Mouse (Mus musculus): ENCODE data around the gene Gm20671. TPM values are rescaled to one million over a fixed set of nuclear protein-coding genes. Genes with fewer than 3 reads are reported as not detected.
"Not testable (repeated sequence)": the region's sequence is repeated elsewhere in the genome, so short reads cannot be mapped to it uniquely, and the experiment has no call there.

Gene Gm20671
- polyA plus RNA-seq, 1 experiment from 2014 or later: not detected

GRCm38 (mm10) chr5:32751736-32752135 is 75.2 kb downstream of the Gm20671 start:
- Histone ChIP-seq H3K36me3 (no peaks in the 10 kb centered on the region), H3K4me3 (no peak overlapping the region), H3K4me1 (replicated peaks) (peaks cover 8% of the 10 kb centered on the region; the same call in 1 of the 2 replicates), H3K9me3 (replicated peaks) (0 out of 2 replicates have a peak, but pooled peaks cover 4% of the 10 kb centered on the region), H3K27me3 (replicated peaks) (no peaks in the 10 kb centered on the region), H3K9ac (no peak overlapping the region), H3K4me2 (no peak overlapping the region), H3K27ac (ENCODE audit: poor library complexity, severe bottlenecking) (no peak overlapping the region)
- 55% methylated on average over 2 of the region's 2 CpGs for WGBS
- ATAC-seq (ENCODE audit: insufficient number of reproducible peaks, low FRiP score): no peak

- Histone ChIP-seq H3K27ac (ENCODE audit: poor library complexity, severe bottlenecking) (no peak overlapping the region), H3K9ac (no peak overlapping the region), H3K36me3 (no peaks in the 10 kb centered on the region), H3K4me2 (no peak overlapping the region), H3K27me3 (replicated peaks) (no peaks in the 10 kb centered on the region), H3K9me3 (replicated peaks) (no peaks in the 10 kb centered on the region), H3K4me1 (replicated peaks) (peaks cover 26% of the 10 kb centered on the region), H3K4me3 (no peak overlapping the region)
- ATAC-seq (ENCODE audit: insufficient number of reproducible peaks, low FRiP score): no peak
- WGBS: 92% methylated on average over 6 of the region's 6 CpGs
Measured at GRCm38 (mm10) chr5:32748936-32749335, 78.0 kb downstream of the Gm20671 start.

GRCm38 (mm10) chr5:32747650-32748375 is 79.1 kb downstream of the Gm20671 start:
- Histone ChIP-seq H3K9ac (no peak overlapping the region), H3K27me3 (replicated peaks) (no peaks in the 10 kb centered on the region), H3K4me3 (no peak overlapping the region), H3K4me2 (no peak overlapping the region), H3K36me3 (no peaks in the 10 kb centered on the region), H3K9me3 (replicated peaks) (no peaks in the 10 kb centered on the region), H3K4me1 (replicated peaks) (peaks cover 34% of the 10 kb centered on the region), H3K27ac (ENCODE audit: poor library complexity, severe bottlenecking) (no peak overlapping the region)
- 63% methylated on average over 6 of the region's 6 CpGs for WGBS
- 0 out of 2 replicates have a peak, but pooled peaks have one; percentile 16 for ATAC-seq (ENCODE audit: insufficient number of reproducible peaks, low FRiP score)

- peak; percentile 94 for ATAC-seq (ENCODE audit: insufficient number of reproducible peaks, low FRiP score)
- Histone ChIP-seq H3K9ac (peak overlapping the region; percentile 65), H3K27me3 (replicated peaks) (no peaks in the 10 kb centered on the region)
Measured at GRCm38 (mm10) chr5:32745705-32746655, 80.9 kb downstream of the Gm20671 start.

GRCm38 (mm10) chr5:32742149-32742548 is 84.8 kb downstream of the Gm20671 start:
- H3K4me1 ChIP-seq (replicated peaks): peaks cover 39% of the 10 kb centered on the region
- 61% methylated on average over 9 of the region's 9 CpGs for WGBS
- H3K27ac ChIP-seq (ENCODE audit: poor library complexity, severe bottlenecking): no peak overlapping the region
- H3K36me3 ChIP-seq: peaks cover 29% of the 10 kb centered on the region
- H3K9ac ChIP-seq: 0 out of 2 replicates have a peak overlapping the region, but pooled peaks have one; percentile 14
- ATAC-seq (ENCODE audit: insufficient number of reproducible peaks, low FRiP score): no peak
- H3K4me2 ChIP-seq: no peak overlapping the region
- H3K27me3 ChIP-seq (replicated peaks): no peaks in the 10 kb centered on the region
- H3K4me3 ChIP-seq: no peak overlapping the region
- H3K9me3 ChIP-seq (replicated peaks): no peaks in the 10 kb centered on the region

More at GRCm38 (mm10) chr5:32745705-32746655, 80.9 kb downstream of the Gm20671 start:
- Histone ChIP-seq H3K4me1 (replicated peaks) (peaks cover 43% of the 10 kb centered on the region), H3K4me3 (peak overlapping the region; percentile 51), H3K9me3 (replicated peaks) (no peaks in the 10 kb centered on the region), H3K36me3 (peaks cover 10% of the 10 kb centered on the region; the same call in 1 of the 2 replicates), H3K4me2 (peak overlapping the region; percentile 73), H3K27ac (ENCODE audit: poor library complexity, severe bottlenecking) (peak overlapping the region; percentile 67)
- WGBS: 4% methylated on average over 7 of the region's 10 CpGs

GRCm38 (mm10) chr5:32741377-32741776 is 85.5 kb downstream of the Gm20671 start:
- ATAC-seq (ENCODE audit: insufficient number of reproducible peaks, low FRiP score): not testable (repeated sequence)
- WGBS: 91% methylated on average over 4 of the region's 4 CpGs

GRCm38 (mm10) chr5:32740850-32741249 is 86.1 kb downstream of the Gm20671 start:
- H3K27ac ChIP-seq (ENCODE audit: poor library complexity, severe bottlenecking); H3K9me3 ChIP-seq (replicated peaks); H3K4me2 ChIP-seq; H3K9ac ChIP-seq; ATAC-seq (ENCODE audit: insufficient number of reproducible peaks, low FRiP score); H3K4me3 ChIP-seq; H3K27me3 ChIP-seq (replicated peaks): not testable (repeated sequence)
- WGBS: 80% methylated on average over 8 of the region's 8 CpGs
- H3K4me1 ChIP-seq (replicated peaks): peaks cover 32% of the 10 kb centered on the region
- peaks cover 40% of the 10 kb centered on the region for H3K36me3 ChIP-seq

More at GRCm38 (mm10) chr5:32741377-32741776, 85.5 kb downstream of the Gm20671 start:
- H3K4me3 ChIP-seq; H3K9ac ChIP-seq; H3K9me3 ChIP-seq (replicated peaks); H3K27ac ChIP-seq (ENCODE audit: poor library complexity, severe bottlenecking); H3K4me2 ChIP-seq; H3K27me3 ChIP-seq (replicated peaks): not testable (repeated sequence)
- H3K4me1 ChIP-seq (replicated peaks): peaks cover 33% of the 10 kb centered on the region
- peaks cover 37% of the 10 kb centered on the region for H3K36me3 ChIP-seq

- Histone ChIP-seq H3K27ac (ENCODE audit: poor library complexity, severe bottlenecking) (no peak overlapping the region), H3K27me3 (replicated peaks) (no peaks in the 10 kb centered on the region), H3K9me3 (replicated peaks) (no peaks in the 10 kb centered on the region), H3K36me3 (peaks cover 47% of the 10 kb centered on the region), H3K4me2 (no peak overlapping the region), H3K9ac (no peak overlapping the region), H3K4me1 (replicated peaks) (peaks cover 25% of the 10 kb centered on the region), H3K4me3 (no peak overlapping the region)
- ATAC-seq (ENCODE audit: insufficient number of reproducible peaks, low FRiP score): no peak
- 94% methylated on average over 3 of the region's 3 CpGs for WGBS
Measured at GRCm38 (mm10) chr5:32740138-32740537, 86.8 kb downstream of the Gm20671 start.

- WGBS: 94% methylated on average over 3 of the region's 3 CpGs
- H3K9me3 ChIP-seq (replicated peaks); H3K9ac ChIP-seq; H3K27me3 ChIP-seq (replicated peaks); ATAC-seq (ENCODE audit: insufficient number of reproducible peaks, low FRiP score); H3K4me3 ChIP-seq; H3K4me2 ChIP-seq; H3K27ac ChIP-seq (ENCODE audit: poor library complexity, severe bottlenecking); H3K4me1 ChIP-seq (replicated peaks): not testable (repeated sequence)
- H3K36me3 ChIP-seq: peaks cover 52% of the 10 kb centered on the region
Measured at GRCm38 (mm10) chr5:32736770-32737169, 90.1 kb downstream of the Gm20671 start.

- no peaks in the 10 kb centered on the region for H3K9me3 ChIP-seq (replicated peaks)
- no peak overlapping the region for H3K9ac ChIP-seq
- ATAC-seq (ENCODE audit: insufficient number of reproducible peaks, low FRiP score): no peak
- no peak overlapping the region for H3K4me2 ChIP-seq
- no peaks in the 10 kb centered on the region for H3K4me1 ChIP-seq (replicated peaks)
- H3K36me3 ChIP-seq: peaks cover 47% of the 10 kb centered on the region
- WGBS: 88% methylated on average over 6 of the region's 6 CpGs
- H3K4me3 ChIP-seq: no peak overlapping the region
- H3K27ac ChIP-seq (ENCODE audit: poor library complexity, severe bottlenecking): no peak overlapping the region
- H3K27me3 ChIP-seq (replicated peaks): no peaks in the 10 kb centered on the region
Measured at GRCm38 (mm10) chr5:32735779-32736178, 91.1 kb downstream of the Gm20671 start.

GRCm38 (mm10) chr5:32733892-32734291 is 93.0 kb downstream of the Gm20671 start:
- not testable (repeated sequence) for H3K9ac ChIP-seq; H3K9me3 ChIP-seq (replicated peaks); H3K4me1 ChIP-seq (replicated peaks); H3K4me2 ChIP-seq; H3K4me3 ChIP-seq; H3K27ac ChIP-seq (ENCODE audit: poor library complexity, severe bottlenecking); H3K27me3 ChIP-seq (replicated peaks)
- ATAC-seq (ENCODE audit: insufficient number of reproducible peaks, low FRiP score): peak; percentile 67; the same call in 1 of the 2 replicates
- H3K36me3 ChIP-seq: peaks cover 45% of the 10 kb centered on the region
- 95% methylated on average over 6 of the region's 6 CpGs for WGBS
